Mouse (Mus musculus): ENCODE data around the gene Srp72. TPM values are rescaled to one million over a fixed set of nuclear protein-coding genes. Genes with fewer than 3 reads are reported as not detected.
"Not testable (repeated sequence)": the region's sequence is repeated elsewhere in the genome, so short reads cannot be mapped to it uniquely, and the experiment has no call there.

Gene Srp72
- total RNA-seq, 2 experiments from 2014 or later, result 57.7 to 63.8 TPM

DNA sequence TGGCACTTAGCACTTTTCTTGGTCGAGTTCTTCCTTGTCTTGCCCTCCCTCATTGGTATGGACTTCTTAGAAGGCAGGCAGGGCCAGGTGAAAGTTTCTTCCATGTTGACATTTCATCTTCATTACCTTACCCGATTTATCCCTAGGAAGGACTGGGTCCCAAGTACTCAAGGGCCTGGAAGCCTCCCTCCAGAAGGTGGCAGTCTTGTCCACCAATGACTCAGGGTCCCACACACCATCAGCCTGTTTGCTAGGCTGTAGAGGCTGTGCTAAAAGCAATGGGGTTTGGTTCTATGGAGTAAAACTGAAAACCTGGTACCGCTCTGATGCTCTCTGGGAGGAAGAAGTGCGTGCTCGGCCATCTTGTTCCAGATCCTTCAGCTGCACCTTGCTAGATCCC lies 55.3 kb downstream of the Srp72 start:
- DNase-seq, result peak; percentile 37
- intact Hi-C loops (cut with DNase I; ENCODE audit: low total_unique reads), result no loop called here

DNA sequence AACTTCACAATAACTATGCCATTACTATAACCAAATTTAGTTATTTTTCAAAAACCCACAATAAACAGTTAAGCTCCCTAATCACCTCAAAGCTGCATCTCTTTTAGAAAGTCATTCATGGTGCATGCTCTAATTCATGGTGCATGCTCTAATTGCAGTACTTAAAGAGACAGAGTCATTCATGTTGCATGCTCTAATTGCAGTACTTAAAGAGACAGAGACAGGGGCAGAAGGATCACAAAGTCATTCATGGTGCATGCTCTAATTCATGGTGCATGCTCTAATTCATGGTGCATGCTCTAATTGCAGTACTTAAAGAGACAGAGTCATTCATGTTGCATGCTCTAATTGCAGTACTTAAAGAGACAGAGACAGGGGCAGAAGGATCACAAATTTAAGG lies 60.6 kb downstream of the Srp72 start:
- DNase-seq; intact Hi-C loops (cut with DNase I; ENCODE audit: low total_unique reads): not testable (repeated sequence)

DNA sequence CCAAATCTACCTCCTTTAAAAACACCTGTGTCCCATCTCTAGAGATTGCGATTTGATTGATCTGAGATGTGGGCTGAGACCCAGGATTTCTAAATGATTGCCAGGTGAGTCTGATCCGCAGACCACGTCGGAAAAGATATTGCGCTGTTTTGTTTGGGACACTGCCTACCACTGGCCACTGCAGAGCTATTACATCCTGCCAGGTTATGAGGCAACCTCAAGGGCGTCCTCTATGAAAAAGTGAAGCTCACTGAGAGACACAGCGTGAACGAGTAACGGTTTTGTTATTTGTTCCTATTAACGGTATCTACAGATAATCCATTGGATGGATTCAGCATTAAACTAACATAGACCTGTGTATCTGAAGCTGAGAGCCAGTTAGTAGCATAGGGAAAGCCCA lies 64.0 kb downstream of the Srp72 start:
- DNase-seq, result no peak
- intact Hi-C loops (cut with DNase I; ENCODE audit: low total_unique reads), result no loop called here

DNA sequence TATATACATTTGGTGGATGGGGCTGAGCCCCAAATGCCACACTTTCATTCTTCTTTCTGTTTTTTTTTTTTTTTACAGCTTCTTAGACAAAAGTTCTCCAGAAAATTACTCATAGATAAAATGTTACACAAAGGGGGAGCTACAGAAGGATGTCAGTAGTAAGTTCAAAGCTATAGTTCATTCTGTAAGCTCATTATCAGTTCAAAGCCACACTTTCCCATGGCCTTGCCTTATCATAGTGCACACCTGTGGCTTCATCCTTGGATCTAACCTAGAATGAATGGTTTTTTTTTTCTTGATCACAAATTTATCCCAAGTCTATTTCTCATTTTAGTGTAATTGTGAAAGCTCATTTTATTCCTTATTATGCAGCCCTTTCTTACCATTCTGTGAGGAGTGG lies 64.9 kb downstream of the Srp72 start:
- intact Hi-C loops (cut with DNase I; ENCODE audit: low total_unique reads), result no loop called here
- no peak for DNase-seq

DNA sequence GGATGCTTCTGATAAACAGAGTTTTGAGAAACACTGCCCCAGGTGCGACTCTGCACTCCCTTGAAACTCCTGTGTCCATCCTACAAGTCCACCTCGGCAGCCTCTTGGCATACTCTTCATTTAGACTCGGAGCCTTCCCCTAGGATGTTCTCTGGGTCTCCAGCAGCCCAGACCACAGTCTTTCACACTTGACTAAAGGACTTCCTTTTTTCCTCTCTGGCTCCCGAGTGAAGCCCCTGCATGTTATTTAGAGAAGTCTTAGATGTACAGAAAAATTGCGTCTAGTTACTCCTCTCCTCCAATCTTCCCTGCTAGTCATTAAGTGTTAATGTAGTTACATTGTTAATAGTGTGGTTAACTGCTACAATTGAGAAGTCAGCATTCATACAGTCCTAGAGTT lies 69.9 kb downstream of the Srp72 start:
- DNase-seq, result no peak
- intact Hi-C loops (cut with DNase I; ENCODE audit: low total_unique reads), result no loop called here

Other genes starting within 250 kb of the Srp72 start
- gene Aasdh, start 69.2 kb upstream of the Srp72 start, total RNA-seq (2021), result 1 to 10 TPM; 7.9 to 8.4 TPM
- 100 to 1,000 TPM; 129 to 152 TPM for gene Paics, start 23.4 kb upstream of the Srp72 start, total RNA-seq (2021)
- gene Ppat, start 23.1 kb upstream of the Srp72 start, total RNA-seq (2021), result 10 to 100 TPM; 22.0 to 29.8 TPM
- not detected for gene Arl9, start 29.4 kb downstream of the Srp72 start, total RNA-seq (2021)
- not detected for gene Thegl, start 41.3 kb downstream of the Srp72 start, total RNA-seq (2021)
- 1 to 10 TPM; 9.7 to 9.8 TPM for gene Hopx, start 140.4 kb downstream of the Srp72 start, total RNA-seq (2021)
- gene Spink2, start 236.8 kb downstream of the Srp72 start, total RNA-seq (2021), result under 1 TPM in 1 of 2 experiments, not detected in 1; 0.72 TPM

Measured in gastrocnemius, postnatal 14 days (tissue).